Mouse (Mus musculus): ENCODE results near the gene Megf8.

The Megf8 gene

GRCm38 (mm10) chr7:25279076-25279860, 37.7 kb upstream of the Megf8 start:
- DNase-seq (ENCODE audit: low spot score in 2 of 2) = peak; percentile 77 to 81

DNA sequence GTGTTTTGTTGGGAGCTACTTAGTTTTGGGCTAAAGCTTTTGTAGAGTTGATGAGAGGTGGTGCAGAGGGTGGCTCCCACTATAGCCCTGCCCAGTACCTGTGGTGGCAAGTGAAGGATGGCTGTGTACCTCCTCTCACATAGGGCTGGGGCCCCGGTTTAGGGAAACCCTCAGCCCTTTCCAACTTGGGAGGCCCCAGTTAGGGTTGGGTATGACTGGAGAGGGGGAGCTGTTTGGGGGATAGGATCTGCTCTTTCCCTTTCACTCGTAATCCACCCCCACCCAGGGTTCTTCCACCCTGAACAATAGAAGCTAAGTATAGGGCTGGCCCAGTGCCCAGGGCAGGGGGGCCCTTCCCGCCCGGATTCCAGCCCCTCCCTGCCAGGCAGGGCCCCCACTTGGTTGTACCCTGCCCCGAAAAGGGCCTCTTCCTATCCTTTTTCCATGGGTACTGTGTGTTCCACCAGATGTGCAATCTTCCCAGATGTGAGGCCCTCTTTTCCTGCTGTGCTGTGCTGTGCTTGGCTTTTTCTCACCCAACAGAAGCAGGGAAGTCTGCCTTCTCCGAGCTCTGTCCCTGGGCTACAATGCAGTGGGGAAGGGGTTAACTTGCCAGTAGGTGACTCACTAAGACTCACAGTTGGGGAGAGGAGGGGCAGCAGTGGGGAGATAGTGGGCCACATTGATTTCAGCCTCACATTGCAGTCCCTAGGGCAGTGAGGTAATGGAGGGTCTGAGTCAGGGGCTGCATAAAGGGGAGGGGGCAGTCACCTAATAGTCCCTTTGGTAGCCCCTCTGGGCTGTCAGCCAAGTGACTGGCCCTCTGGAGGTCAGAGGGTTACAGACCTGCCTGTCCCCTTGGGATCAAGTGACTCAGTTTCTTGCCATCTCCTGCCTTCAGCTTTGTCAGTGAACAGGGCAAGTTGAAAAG, 36.8 kb upstream of the Megf8 start:
- DNase-seq (ENCODE audit: low spot score in 2 of 2) = peak in 1 of 2 experiments; percentile 52

- DNase-seq (ENCODE audit: low spot score in 2 of 2) = no peak
These were observed 35.7 kb upstream of the Megf8 start for GRCm38 (mm10) chr7:25281166-25281733.

GRCm38 (mm10) chr7:25281734-25282601, 35.0 kb upstream of the Megf8 start:
- DNase-seq (ENCODE audit: low spot score in 2 of 2) = peak; percentile 93 to 97

GRCm38 (mm10) chr7:25282731-25283211, 34.2 kb upstream of the Megf8 start:
- peak in 1 of 2 experiments; percentile 49 for DNase-seq (ENCODE audit: low spot score in 2 of 2)

DNA sequence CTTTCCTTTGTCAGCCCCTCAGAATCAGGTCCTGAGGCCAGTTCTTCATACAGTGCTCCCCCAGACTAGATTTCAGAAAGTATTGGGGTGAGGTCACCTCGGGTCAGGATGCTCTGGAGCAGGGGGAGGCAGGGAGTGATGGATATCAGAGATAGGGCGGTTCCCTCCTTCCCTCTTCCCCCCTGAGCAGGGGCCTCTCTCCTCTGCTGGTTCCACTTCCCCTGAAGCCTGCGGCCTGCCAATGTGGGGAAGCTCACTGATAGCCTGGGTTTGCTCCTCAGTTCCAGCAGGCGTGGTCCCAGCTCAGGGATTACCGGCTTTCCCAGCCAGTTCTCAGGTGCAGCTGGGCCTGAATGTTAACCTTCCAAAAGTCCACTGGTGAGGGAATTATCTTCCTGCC, 33.3 kb upstream of the Megf8 start:
- no peak for DNase-seq (ENCODE audit: low spot score in 2 of 2)

DNA sequence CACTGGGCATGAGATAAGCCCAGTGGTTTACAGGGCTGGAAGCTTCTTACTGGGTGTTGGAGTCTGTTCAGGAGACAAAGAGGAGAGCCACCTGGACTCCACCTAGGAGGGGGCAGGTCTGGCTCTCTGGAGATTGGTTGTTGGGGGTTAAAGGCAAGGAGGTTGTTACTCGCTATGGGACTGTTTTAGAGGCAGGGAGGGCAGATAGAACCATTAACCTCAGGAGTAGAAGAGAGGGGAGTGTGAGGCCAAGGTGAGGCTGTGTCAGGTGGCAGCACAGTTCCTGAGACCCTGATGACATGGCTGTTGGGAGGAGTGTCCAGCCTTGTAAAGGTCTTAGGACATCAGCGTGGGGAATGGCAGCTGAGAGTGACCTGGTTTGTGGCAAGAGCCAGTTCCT, 32.8 kb upstream of the Megf8 start:
- no peak for DNase-seq (ENCODE audit: low spot score in 2 of 2)

GRCm38 (mm10) chr7:25284766-25285165, 32.2 kb upstream of the Megf8 start:
- DNase-seq (ENCODE audit: low spot score in 2 of 2) = no peak

DNA sequence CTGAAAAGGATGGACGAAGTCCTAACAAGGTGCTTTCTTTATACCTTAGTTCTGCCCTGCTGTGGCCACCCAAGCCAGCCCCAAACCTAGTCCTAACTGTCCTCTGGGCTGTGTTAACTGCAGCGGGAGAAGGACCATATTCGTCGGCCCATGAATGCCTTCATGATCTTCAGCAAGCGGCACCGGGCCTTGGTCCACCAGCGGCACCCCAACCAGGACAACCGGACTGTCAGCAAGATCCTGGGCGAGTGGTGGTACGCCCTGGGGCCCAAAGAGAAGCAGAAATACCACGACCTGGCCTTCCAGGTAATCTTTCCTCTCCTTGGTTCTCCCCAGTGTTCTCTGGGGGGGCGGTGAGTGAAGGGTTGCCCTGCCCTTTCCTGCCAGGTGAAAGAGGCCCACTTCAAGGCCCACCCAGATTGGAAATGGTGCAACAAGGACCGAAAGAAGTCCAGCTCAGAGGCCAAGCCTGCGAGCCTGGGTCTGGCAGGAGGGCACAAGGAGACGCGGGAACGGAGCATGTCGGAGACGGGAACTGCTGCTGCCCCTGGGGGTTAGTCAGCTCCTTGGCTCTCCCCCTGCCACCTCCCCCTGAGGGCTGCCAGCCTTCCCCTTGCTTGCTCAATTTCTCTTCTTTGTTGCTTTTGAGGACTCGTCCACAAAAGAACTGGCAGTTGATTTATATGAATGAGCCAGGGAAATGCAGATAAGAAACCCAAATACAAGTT, 31.3 kb upstream of the Megf8 start:
- DNase-seq (ENCODE audit: low spot score in 2 of 2) = no peak

DNA sequence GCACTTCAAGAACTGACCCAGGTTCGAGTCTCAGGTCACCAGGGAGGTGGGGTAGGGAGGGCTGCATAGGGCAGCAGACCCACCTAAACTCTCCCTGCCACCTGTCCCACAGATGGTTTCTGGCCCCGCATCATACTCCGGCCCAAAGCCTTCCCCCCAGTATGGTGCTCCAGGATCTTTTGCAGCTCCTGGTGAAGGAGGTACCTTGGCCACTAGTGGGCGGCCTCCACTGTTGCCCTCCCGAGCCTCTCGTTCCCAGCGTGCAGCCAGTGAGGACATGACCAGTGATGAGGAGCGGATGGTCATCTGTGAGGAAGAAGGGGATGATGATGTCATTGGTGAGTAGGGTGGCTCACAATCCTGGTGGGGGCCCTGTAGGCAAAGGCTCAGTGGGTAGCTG, 30.0 kb upstream of the Megf8 start:
- DNase-seq (ENCODE audit: low spot score in 2 of 2) = no peak

DNA sequence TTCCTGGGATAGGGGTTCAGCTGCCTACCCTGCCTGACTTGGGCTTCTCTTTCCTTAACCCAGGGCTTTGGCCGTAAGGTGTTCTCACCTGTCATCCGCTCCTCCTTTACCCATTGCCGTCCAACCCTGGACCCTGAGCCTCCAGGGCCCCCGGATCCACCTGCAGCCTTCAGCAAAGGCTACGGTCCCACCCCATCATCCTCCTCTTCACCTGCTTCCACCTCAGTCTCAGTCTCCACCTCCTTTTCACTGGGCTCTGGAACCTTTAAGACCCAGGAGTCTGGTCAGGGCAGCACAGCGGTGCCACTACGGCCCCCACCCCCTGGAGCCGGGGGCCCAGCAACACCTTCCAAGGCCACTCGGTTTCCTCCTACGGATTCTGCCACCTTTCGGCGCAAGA, 29.0 kb upstream of the Megf8 start:
- no peak for DNase-seq (ENCODE audit: low spot score in 2 of 2)

DNA sequence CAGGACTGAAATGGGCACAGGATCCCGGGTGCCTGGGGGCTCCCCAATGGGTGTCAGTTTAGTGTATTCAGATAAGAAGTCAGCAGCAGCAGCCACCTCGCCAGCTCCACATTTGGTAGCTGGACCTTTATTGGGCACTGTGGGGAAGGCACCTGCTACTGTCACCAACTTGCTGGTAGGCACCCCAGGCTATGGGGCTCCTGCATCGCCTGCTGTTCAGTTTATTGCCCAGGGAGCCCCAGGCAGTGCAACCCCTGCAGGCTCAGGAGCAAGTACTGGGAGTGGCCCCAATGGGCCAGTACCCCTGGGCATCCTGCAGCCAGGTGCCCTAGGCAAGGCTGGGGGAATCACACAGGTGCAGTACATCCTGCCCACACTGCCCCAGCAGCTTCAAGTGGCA, 28.2 kb upstream of the Megf8 start:
- DNase-seq (ENCODE audit: low spot score in 2 of 2) = no peak

GRCm38 (mm10) chr7:25289925-25290324, 27.0 kb upstream of the Megf8 start:
- DNase-seq (ENCODE audit: low spot score in 2 of 2) = no peak

DNA sequence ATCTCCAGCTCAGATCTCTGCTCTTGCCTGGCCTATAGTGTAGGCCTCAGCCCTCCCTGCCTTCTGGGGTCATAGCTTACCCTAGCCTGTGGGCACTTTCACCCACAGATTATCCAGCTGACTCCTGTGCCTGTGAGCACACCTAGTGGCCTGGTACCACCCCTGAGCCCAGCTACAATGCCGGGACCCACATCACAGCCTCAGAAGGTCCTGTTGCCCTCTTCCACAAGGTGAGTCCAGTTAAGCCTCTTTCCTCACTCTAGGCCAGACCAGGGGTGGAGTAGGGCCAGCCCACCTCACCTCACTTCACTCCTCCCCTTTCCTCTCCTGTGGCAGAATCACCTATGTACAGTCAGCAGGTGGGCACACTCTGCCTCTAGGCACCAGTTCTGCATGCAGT, 26.5 kb upstream of the Megf8 start:
- DNase-seq (ENCODE audit: low spot score in 2 of 2) = no peak

GRCm38 (mm10) chr7:25290911-25291310, 26.1 kb upstream of the Megf8 start:
- no peak for DNase-seq (ENCODE audit: low spot score in 2 of 2)

- no peak for DNase-seq (ENCODE audit: low spot score in 2 of 2)
These were observed 24.9 kb upstream of the Megf8 start for GRCm38 (mm10) chr7:25292107-25292506.

GRCm38 (mm10) chr7:25293191-25293739, 23.7 kb upstream of the Megf8 start:
- DNase-seq (ENCODE audit: low spot score in 2 of 2) = no peak

GRCm38 (mm10) chr7:25294495-25294894, 22.5 kb upstream of the Megf8 start:
- DNase-seq (ENCODE audit: low spot score in 2 of 2) = no peak

DNA sequence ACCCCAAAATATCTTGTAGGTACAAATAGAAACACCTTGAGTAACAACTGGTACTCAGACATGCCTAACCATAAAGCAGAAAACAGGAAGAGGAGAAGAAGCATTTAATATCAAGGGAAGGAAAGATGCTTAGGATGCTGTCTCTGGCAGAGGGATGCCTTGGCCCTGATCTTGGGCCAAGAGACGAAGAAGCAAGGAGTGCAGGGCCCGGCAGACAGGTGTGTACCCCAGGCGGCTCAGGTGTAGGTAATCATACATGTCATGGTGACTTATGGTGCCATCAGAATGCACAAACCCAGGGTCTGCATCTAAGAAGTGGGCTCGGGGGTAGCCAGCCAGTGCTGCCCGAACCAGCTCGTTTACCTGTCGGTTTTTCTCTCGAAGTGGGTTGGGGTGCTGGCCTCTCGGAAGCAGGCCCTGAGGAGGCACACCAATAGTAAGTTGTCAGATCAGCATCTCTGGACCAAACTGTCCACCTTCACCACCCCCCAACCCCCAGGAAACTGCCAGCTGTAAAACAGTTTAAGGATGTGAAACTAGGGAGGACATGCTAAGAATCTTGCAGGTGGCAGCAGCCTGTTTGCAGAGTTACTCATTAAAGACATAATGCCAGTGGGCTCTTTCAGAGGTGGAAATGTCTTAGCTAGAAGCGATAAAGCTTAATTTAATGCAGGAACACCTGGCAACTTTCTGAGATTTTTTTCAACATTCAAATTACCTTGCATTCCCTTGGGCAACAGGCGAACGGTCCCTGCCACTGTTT, 21.8 kb upstream of the Megf8 start:
- no peak for DNase-seq (ENCODE audit: low spot score in 2 of 2)

Data from urinary bladder, adult 18-20 months (tissue).